12 mouse cellular contexts compared by ENCODE assay signal in the genomic region with DNA sequence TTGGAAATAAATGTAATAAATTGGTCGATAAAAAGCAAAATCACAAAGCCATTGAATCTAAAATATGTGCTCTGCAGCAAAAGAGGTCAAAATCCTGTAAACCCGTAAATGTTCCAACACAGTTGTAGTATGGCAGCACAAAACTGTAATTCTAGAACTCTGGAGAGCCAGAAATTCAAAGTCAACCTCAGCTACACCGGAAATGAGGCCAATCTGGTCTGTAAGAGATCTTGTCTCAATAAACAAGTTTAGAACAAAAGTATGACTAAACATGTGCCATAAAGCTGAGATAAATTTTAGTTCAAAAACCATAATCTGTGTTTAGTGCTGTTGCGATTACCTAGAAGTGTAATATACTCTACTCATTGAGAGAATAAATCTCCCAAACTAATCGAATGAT.
DNase-seq lines count a peak whose midpoint lies in the region; ATAC-seq lines count a peak whose summit lies in the region.
"Had no signal": no experiment of that assay in that cellular context is flagged by ENCODE, and none has a peak within 500 bp of the region (broad histone marks: within the 10 kb centered on the region; RNA-seq: fewer than 3 reads in every experiment).

No protein-coding gene starts in this region.

- DNase-seq in embryo, embryonic 11 days: peak; percentile 13
- no peak for DNase-seq in embryo, embryonic 10 days (ENCODE audit: low spot score)
- DNase-seq in embryonic facial prominence, embryonic 10.5 days (ENCODE audit: low spot score): no peak
- DNase-seq in hindbrain, embryonic 11.5 days (ENCODE audit: low spot score): no peak
- no peak for DNase-seq in thymus, postnatal 10 days (ENCODE audit: low spot score in 2 of 2)
- DNase-seq in spleen, adult 12 weeks (ENCODE audit: low spot score): no peak
- DNase-seq: heart, adult 18-20 months; right cerebral cortex, postnatal 25 days had no signal

- no peak overlapping the region for H3K27ac ChIP-seq in embryonic facial prominence, embryonic 10.5 days (replicated peaks)
- no peak overlapping the region for H3K27ac ChIP-seq in hindbrain, embryonic 11.5 days (ENCODE audit: low read depth, low read length)
- no peak overlapping the region for H3K27ac ChIP-seq in midbrain, embryonic 12.5 days (replicated peaks)
- H3K27ac ChIP-seq: limb, embryonic 15.5 days; macrophage had no signal

- peaks cover 64% of the 10 kb centered on the region for H3K4me1 ChIP-seq in embryonic facial prominence, embryonic 10.5 days
- peaks cover 9% of the 10 kb centered on the region; the same call in 1 of the 2 replicates for H3K4me1 ChIP-seq in hindbrain, embryonic 11.5 days (replicated peaks; ENCODE audit: control insufficient read depth, insufficient read depth, low read length)
- peaks cover 49% of the 10 kb centered on the region for H3K4me1 ChIP-seq in midbrain, embryonic 12.5 days

- H3K27me3 ChIP-seq in embryonic facial prominence, embryonic 10.5 days (replicated peaks; ENCODE audit: low read depth, poor library complexity, severe bottlenecking): no peaks in the 10 kb centered on the region
- no peaks in the 10 kb centered on the region for H3K27me3 ChIP-seq in hindbrain, embryonic 11.5 days (ENCODE audit: control insufficient read depth, insufficient read depth, low read length)
- H3K27me3 ChIP-seq in midbrain, embryonic 12.5 days: no peaks in the 10 kb centered on the region
- H3K27me3 ChIP-seq: limb, embryonic 15.5 days had no signal

- 79% methylated on average over 5 of the region's 5 CpGs for WGBS in embryonic facial prominence, embryonic 10.5 days
- WGBS in hindbrain, embryonic 11.5 days: 87% methylated on average over 5 of the region's 5 CpGs
- WGBS in midbrain, embryonic 12.5 days: 86% methylated on average over 5 of the region's 5 CpGs

- ATAC-seq in hindbrain, embryonic 11.5 days (ENCODE audit: low FRiP score): no peak
- no peak for ATAC-seq in midbrain, embryonic 12.5 days (ENCODE audit: low FRiP score, low read depth)
- no peak for ATAC-seq in megakaryocyte, adult 5-6 weeks (ENCODE audit: poor library complexity, severe bottlenecking)

- H3K9me3 ChIP-seq in embryonic facial prominence, embryonic 10.5 days: no peaks in the 10 kb centered on the region
- H3K9me3 ChIP-seq in hindbrain, embryonic 11.5 days (ENCODE audit: control insufficient read depth, low read length): no peaks in the 10 kb centered on the region
- no peaks in the 10 kb centered on the region for H3K9me3 ChIP-seq in midbrain, embryonic 12.5 days
- H3K9me3 ChIP-seq: limb, embryonic 15.5 days had no signal

- H3K36me3 ChIP-seq in embryonic facial prominence, embryonic 10.5 days (replicated peaks): no peaks in the 10 kb centered on the region
- no peaks in the 10 kb centered on the region for H3K36me3 ChIP-seq in hindbrain, embryonic 11.5 days (ENCODE audit: control insufficient read depth, insufficient read depth, low read length)
- H3K36me3 ChIP-seq in midbrain, embryonic 12.5 days: no peaks in the 10 kb centered on the region
- H3K36me3 ChIP-seq: limb, embryonic 15.5 days had no signal

- peak overlapping the region; percentile 63 for H3K4me2 ChIP-seq in hindbrain, embryonic 11.5 days (replicated peaks; ENCODE audit: low read depth, low read length)
- peak overlapping the region; percentile 75 for H3K4me2 ChIP-seq in midbrain, embryonic 12.5 days (replicated peaks)
- H3K4me2 ChIP-seq: limb, embryonic 15.5 days had no signal

- H3K9ac ChIP-seq in hindbrain, embryonic 11.5 days (ENCODE audit: low read depth, low read length): no peak overlapping the region
- no peak overlapping the region for H3K9ac ChIP-seq in midbrain, embryonic 12.5 days (replicated peaks)
- H3K9ac ChIP-seq: limb, embryonic 15.5 days had no signal

- peak overlapping the region; percentile 81 for H3K4me3 ChIP-seq in embryonic facial prominence, embryonic 10.5 days
- no peak overlapping the region for H3K4me3 ChIP-seq in hindbrain, embryonic 11.5 days (ENCODE audit: low read depth, low read length)
- 0 out of 2 replicates have a peak overlapping the region, but pooled peaks have one; percentile 18 for H3K4me3 ChIP-seq in midbrain, embryonic 12.5 days
- H3K4me3 ChIP-seq: limb, embryonic 15.5 days had no signal
